Mouse (Mus musculus): Measurements from ENCODE around the gene Stag1. TPM values are rescaled to one million over a fixed set of nuclear protein-coding genes. Genes with fewer than 3 reads are reported as not detected.

The Stag1 gene
- polyA plus RNA-seq, 1 experiment from 2014 or later, result 69.9 TPM

DNA sequence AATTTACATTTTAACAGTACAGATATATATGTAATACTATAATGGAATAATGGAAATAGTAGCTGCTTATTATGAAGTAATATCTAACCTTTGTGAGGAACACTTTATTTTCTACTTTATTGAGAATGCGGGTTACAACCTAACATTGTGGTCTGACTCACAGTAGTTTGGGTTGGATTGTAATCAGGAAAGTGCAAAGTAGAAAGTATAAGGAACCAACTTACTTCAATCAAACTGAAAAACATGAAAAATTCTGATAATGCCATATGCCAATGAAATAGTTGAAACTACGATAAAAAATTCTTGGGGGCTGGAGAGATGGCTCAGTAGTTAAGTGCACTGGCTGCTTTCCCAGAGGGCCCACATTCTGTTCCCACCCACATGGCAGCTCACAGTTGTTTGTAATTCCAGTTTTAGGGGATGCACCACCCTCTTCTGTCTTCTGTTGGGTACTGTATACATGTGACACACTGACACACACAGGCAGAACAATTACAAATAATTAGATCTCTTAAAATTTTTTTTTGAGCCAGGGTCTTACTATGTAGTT lies 50.3 kb downstream of the Stag1 start:
- Histone ChIP-seq H3K4me3 (ENCODE audit: low read length) (no peak overlapping the region), H3K9me3 (ENCODE audit: control insufficient read depth, low read length) (no peaks in the 10 kb centered on the region), H3K4me1 (ENCODE audit: control insufficient read depth, insufficient read depth, low read length) (peaks cover 10% of the 10 kb centered on the region; the same call in 1 of the 2 replicates), H3K9ac (ENCODE audit: low read depth, low read length) (no peak overlapping the region), H3K27ac (ENCODE audit: low read depth, low read length) (no peak overlapping the region), H3K27me3 (ENCODE audit: control insufficient read depth, insufficient read depth, low read length) (no peaks in the 10 kb centered on the region), H3K4me2 (replicated peaks; ENCODE audit: low read depth, low read length) (no peak overlapping the region), H3K36me3 (ENCODE audit: control insufficient read depth, insufficient read depth, low read length) (no peaks in the 10 kb centered on the region)
- 97% methylated on average over 2 of the region's 2 CpGs for WGBS
- no peak for ATAC-seq (ENCODE audit: low FRiP score, low TSS enrichment)

DNA sequence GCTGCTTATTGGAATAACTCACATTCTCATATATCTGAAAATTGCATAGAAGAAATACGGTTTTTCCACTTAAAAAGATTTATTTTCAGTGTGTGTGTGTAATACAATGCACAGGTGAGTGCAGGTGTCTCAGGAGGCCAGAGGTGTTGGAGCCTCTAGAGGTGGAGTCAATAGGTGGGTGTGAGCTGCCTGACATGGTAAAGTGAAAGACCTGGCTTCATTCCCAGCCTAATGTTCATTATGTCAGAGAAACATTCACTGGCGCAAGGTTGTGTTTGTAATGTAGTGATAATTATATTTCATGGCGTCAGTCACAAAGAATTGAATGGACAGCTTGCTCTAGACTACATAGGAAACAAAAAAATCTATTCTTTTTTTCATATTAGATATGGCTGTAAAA lies 56.5 kb downstream of the Stag1 start:
- no peak for ATAC-seq (ENCODE audit: low FRiP score, low TSS enrichment)
- no peaks in the 10 kb centered on the region for H3K27me3 ChIP-seq (ENCODE audit: control insufficient read depth, insufficient read depth, low read length)
- no peak overlapping the region for H3K9ac ChIP-seq (ENCODE audit: low read depth, low read length)
- no peaks in the 10 kb centered on the region for H3K9me3 ChIP-seq (ENCODE audit: control insufficient read depth, low read length)
- no peaks in the 10 kb centered on the region for H3K4me1 ChIP-seq (ENCODE audit: control insufficient read depth, insufficient read depth, low read length)
- H3K4me3 ChIP-seq (ENCODE audit: low read length), result no peak overlapping the region
- H3K4me2 ChIP-seq (replicated peaks; ENCODE audit: low read depth, low read length), result no peak overlapping the region
- no peaks in the 10 kb centered on the region for H3K36me3 ChIP-seq (ENCODE audit: control insufficient read depth, insufficient read depth, low read length)
- WGBS, result 86% methylated on average over 3 of the region's 3 CpGs
- H3K27ac ChIP-seq (ENCODE audit: low read depth, low read length), result no peak overlapping the region

DNA sequence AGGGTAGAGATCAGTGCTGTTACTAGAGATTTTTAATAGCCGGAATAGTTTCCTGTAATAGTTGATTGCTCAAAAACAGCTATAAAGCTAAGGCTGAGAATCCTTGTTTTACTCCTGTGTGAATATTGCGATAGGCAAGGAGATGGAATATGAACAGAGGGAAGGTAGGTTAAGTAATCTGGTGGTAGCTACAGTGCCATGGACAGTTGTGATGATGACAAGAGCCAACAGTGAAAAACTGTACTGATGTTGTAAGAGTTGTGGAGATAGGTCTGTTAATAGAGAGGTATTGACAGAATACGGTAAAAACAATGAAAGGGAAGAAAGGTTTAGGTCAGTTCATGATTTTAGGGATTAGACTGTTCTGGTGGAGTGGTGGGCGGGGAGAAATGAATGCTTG lies 58.5 kb downstream of the Stag1 start:
- no peaks in the 10 kb centered on the region for H3K4me1 ChIP-seq (ENCODE audit: control insufficient read depth, insufficient read depth, low read length)
- no peak overlapping the region for H3K4me3 ChIP-seq (ENCODE audit: low read length)
- ATAC-seq (ENCODE audit: low FRiP score, low TSS enrichment), result no peak
- no peak overlapping the region for H3K4me2 ChIP-seq (replicated peaks; ENCODE audit: low read depth, low read length)
- H3K9ac ChIP-seq (ENCODE audit: low read depth, low read length), result no peak overlapping the region
- no peaks in the 10 kb centered on the region for H3K27me3 ChIP-seq (ENCODE audit: control insufficient read depth, insufficient read depth, low read length)
- H3K36me3 ChIP-seq (ENCODE audit: control insufficient read depth, insufficient read depth, low read length), result no peaks in the 10 kb centered on the region
- WGBS, result 96% methylated on average over 4 of the region's 4 CpGs
- no peak overlapping the region for H3K27ac ChIP-seq (ENCODE audit: low read depth, low read length)
- no peaks in the 10 kb centered on the region for H3K9me3 ChIP-seq (ENCODE audit: control insufficient read depth, low read length)

DNA sequence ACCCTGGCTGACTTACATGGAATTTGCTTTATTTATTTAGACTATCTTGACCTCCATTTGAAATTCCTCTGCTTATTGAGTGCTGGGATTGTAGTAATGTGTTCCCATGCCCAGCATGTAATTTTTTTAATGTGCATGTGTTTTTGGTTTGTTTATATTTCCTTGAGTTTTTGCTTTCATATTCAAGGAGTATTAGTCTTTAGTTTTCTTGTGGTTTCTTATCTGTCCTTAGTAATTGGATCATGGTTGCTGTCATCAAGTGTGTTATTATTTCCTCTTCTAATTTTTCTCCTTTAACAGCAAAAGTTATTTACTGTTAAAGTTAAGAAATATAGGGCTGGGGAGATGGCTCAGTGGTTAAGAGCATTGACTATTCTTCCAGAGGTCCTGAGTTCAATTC lies 63.0 kb downstream of the Stag1 start:
- Histone ChIP-seq H3K4me1 (ENCODE audit: control insufficient read depth, insufficient read depth, low read length) (no peaks in the 10 kb centered on the region), H3K9ac (ENCODE audit: low read depth, low read length) (no peak overlapping the region), H3K27me3 (ENCODE audit: control insufficient read depth, insufficient read depth, low read length) (no peaks in the 10 kb centered on the region), H3K36me3 (ENCODE audit: control insufficient read depth, insufficient read depth, low read length) (no peaks in the 10 kb centered on the region), H3K4me2 (replicated peaks; ENCODE audit: low read depth, low read length) (no peak overlapping the region), H3K27ac (ENCODE audit: low read depth, low read length) (no peak overlapping the region), H3K9me3 (ENCODE audit: control insufficient read depth, low read length) (no peaks in the 10 kb centered on the region), H3K4me3 (ENCODE audit: low read length) (no peak overlapping the region)
- no peak for ATAC-seq (ENCODE audit: low FRiP score, low TSS enrichment)

DNA sequence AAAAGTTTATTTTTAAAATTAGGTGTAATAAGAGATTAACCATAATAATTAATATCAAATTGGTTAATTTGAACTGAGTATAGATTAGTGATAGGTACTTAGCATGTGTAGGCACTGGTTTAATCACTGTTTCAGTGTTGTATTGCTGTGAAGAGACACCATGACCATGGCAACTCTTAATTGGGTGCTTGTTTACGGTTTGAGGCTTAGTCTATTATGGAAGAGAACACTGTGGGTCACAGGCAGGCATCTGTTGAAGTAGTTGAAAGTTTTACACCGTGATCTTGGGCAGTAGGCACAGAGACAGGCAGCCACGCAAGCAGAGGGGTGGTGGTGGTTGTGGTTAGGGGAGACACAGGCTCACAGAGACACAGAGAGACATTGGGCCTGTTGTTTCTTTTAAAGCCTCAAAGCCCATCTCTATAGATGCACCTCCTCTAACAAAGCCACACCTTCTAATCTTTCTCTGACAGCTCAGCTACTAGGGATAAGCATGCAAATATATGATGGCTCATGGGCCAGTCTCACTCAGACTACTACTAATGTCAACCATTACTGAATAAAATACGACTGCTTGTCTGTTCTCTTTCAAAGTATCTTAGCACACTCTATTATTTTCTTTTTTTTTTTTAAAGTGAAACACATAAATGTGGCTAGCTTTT lies 66.0 kb downstream of the Stag1 start:
- no peak for ATAC-seq (ENCODE audit: low FRiP score, low TSS enrichment)
- Histone ChIP-seq H3K4me3 (ENCODE audit: low read length) (no peak overlapping the region), H3K4me1 (ENCODE audit: control insufficient read depth, insufficient read depth, low read length) (no peaks in the 10 kb centered on the region), H3K27me3 (ENCODE audit: control insufficient read depth, insufficient read depth, low read length) (no peaks in the 10 kb centered on the region), H3K36me3 (ENCODE audit: control insufficient read depth, insufficient read depth, low read length) (no peaks in the 10 kb centered on the region), H3K4me2 (replicated peaks; ENCODE audit: low read depth, low read length) (no peak overlapping the region), H3K9me3 (ENCODE audit: control insufficient read depth, low read length) (no peaks in the 10 kb centered on the region), H3K9ac (ENCODE audit: low read depth, low read length) (no peak overlapping the region), H3K27ac (ENCODE audit: low read depth, low read length) (no peak overlapping the region)
- WGBS, result 94% methylated on average over 4 of the region's 4 CpGs

DNA sequence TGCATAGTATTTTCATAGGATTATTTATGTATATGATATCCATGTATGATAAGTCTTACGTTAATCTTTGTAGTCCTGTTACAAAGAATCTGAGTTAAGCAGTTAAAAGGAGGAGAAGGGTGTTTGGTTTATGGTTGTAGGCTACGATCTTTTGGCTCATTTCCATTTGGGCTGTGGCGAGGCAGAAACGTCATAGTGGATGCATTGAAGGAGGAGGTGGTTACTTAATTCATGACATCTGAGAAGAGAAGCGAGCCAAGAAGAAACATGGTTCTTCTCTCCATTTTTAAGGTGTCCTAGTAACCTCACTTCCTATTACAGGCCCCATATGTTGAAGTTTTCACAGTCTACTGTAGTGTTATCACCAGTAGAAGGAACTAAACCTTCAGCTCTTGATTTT lies 72.6 kb downstream of the Stag1 start:
- 65% methylated on average over 5 of the region's 5 CpGs for WGBS
- H3K27ac ChIP-seq (ENCODE audit: low read depth, low read length), result no peak overlapping the region
- H3K27me3 ChIP-seq (ENCODE audit: control insufficient read depth, insufficient read depth, low read length), result no peaks in the 10 kb centered on the region
- no peaks in the 10 kb centered on the region for H3K9me3 ChIP-seq (ENCODE audit: control insufficient read depth, low read length)
- H3K4me3 ChIP-seq (ENCODE audit: low read length), result no peak overlapping the region
- no peaks in the 10 kb centered on the region for H3K4me1 ChIP-seq (ENCODE audit: control insufficient read depth, insufficient read depth, low read length)
- no peak for ATAC-seq (ENCODE audit: low FRiP score, low TSS enrichment)
- H3K9ac ChIP-seq (ENCODE audit: low read depth, low read length), result no peak overlapping the region
- H3K4me2 ChIP-seq (replicated peaks; ENCODE audit: low read depth, low read length), result no peak overlapping the region
- no peaks in the 10 kb centered on the region for H3K36me3 ChIP-seq (ENCODE audit: control insufficient read depth, insufficient read depth, low read length)

DNA sequence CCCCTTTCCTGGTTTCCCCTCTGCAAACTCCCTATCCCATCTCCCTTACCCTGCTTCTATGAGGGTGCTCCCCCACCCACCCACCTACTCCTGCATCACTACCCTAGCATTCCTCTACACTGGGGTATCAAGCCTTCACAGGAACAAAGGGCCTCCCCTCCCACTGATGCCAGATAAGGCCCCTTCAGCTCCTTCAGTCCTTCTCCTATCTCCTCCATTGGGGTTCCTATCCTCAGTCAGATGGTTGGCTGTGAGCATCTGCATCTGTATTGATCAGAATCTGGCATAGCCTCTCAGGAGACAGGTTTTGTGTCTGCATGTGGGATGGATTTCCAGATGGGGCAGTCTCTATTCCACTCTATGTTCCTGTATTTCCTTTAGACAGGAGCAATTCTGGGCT lies 81.4 kb downstream of the Stag1 start:
- H3K4me2 ChIP-seq (replicated peaks; ENCODE audit: low read depth, low read length), result no peak overlapping the region
- no peak overlapping the region for H3K27ac ChIP-seq (ENCODE audit: low read depth, low read length)
- no peak for ATAC-seq (ENCODE audit: low FRiP score, low TSS enrichment)
- H3K4me3 ChIP-seq (ENCODE audit: low read length), result no peak overlapping the region
- no peaks in the 10 kb centered on the region for H3K36me3 ChIP-seq (ENCODE audit: control insufficient read depth, insufficient read depth, low read length)
- no peaks in the 10 kb centered on the region for H3K27me3 ChIP-seq (ENCODE audit: control insufficient read depth, insufficient read depth, low read length)
- H3K9ac ChIP-seq (ENCODE audit: low read depth, low read length), result no peak overlapping the region
- H3K9me3 ChIP-seq (ENCODE audit: control insufficient read depth, low read length), result no peaks in the 10 kb centered on the region
- H3K4me1 ChIP-seq (ENCODE audit: control insufficient read depth, insufficient read depth, low read length), result no peaks in the 10 kb centered on the region

DNA sequence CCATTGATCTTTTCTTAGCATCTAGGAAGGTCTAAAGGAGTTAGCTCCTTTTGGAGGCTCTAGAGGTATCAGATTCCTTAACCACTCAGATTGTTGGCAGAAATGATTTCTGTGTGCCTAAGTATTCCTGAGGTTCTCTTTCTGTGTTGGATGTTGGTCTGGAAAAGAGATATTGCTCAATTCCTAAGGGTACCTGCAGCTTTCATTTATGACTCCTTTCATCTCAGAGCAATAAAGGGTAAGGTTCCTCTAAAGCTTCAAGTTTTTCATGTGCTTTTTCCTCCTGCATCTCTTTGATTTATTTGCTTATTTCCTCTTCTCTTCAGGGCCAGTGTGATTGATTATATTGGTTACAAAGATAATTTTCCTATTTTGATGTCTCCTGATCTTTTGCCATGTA lies 84.7 kb downstream of the Stag1 start:
- Histone ChIP-seq H3K4me3 (ENCODE audit: low read length) (no peak overlapping the region), H3K4me2 (replicated peaks; ENCODE audit: low read depth, low read length) (no peak overlapping the region), H3K4me1 (ENCODE audit: control insufficient read depth, insufficient read depth, low read length) (no peaks in the 10 kb centered on the region), H3K9me3 (ENCODE audit: control insufficient read depth, low read length) (no peaks in the 10 kb centered on the region), H3K9ac (ENCODE audit: low read depth, low read length) (no peak overlapping the region), H3K27me3 (ENCODE audit: control insufficient read depth, insufficient read depth, low read length) (no peaks in the 10 kb centered on the region), H3K36me3 (ENCODE audit: control insufficient read depth, insufficient read depth, low read length) (no peaks in the 10 kb centered on the region), H3K27ac (ENCODE audit: low read depth, low read length) (no peak overlapping the region)
- no peak for ATAC-seq (ENCODE audit: low FRiP score, low TSS enrichment)

DNA sequence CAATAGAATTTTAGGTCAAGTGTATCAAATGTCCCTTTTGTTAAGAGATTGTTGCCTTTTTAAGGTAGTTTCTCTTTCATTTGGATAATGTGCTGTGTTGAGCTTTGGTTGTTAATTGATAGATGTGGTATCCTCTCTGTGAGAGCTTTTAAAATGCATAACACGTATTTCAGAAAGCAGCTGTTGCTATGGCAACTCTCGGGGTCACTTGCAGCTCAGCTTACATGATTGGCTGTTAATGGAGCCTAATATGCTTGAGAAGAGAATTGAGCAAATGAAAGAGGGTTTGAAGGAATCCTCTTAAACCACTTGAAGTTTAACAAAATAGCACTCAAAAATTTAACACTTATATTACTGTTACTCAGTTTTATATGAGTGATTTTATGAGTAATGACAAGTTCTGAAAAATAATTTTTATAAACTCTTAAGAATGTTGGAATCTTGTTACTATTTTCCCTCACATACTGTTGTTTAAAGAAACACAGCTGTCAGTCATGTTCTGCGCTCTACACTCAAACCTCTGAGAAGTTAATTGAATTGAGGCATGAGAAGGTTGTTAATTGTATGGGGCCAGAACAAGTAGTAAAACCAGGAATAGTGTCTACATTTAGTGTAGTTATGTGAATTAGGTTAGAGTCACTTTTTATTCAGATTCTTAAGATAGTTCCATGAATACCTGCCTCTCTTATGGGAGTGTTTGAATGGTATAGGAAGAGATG lies 88.3 kb downstream of the Stag1 start:
- Histone ChIP-seq H3K9ac (ENCODE audit: low read depth, low read length) (no peak overlapping the region), H3K9me3 (ENCODE audit: control insufficient read depth, low read length) (no peaks in the 10 kb centered on the region), H3K4me3 (ENCODE audit: low read length) (no peak overlapping the region), H3K4me2 (replicated peaks; ENCODE audit: low read depth, low read length) (no peak overlapping the region), H3K27ac (ENCODE audit: low read depth, low read length) (no peak overlapping the region), H3K4me1 (ENCODE audit: control insufficient read depth, insufficient read depth, low read length) (no peaks in the 10 kb centered on the region), H3K36me3 (ENCODE audit: control insufficient read depth, insufficient read depth, low read length) (no peaks in the 10 kb centered on the region), H3K27me3 (ENCODE audit: control insufficient read depth, insufficient read depth, low read length) (no peaks in the 10 kb centered on the region)
- no peak for ATAC-seq (ENCODE audit: low FRiP score, low TSS enrichment)
- WGBS, result 33% methylated on average over 3 of the region's 3 CpGs

All from kidney, embryonic 14.5 days (tissue).